Mouse (Mus musculus) hindbrain, embryonic 16.5 days (tissue): ENCODE data around the gene Rarres1. TPM values are rescaled to one million over a fixed set of nuclear protein-coding genes. Genes with fewer than 3 reads are reported as not detected.

Experiments used
- ATAC-seq: fragments of 200-750 bp; cut with Nextera tagmentation; 2 replicates; pipeline ENCODE4 v1.8.0; 2017; ENCODE audit warnings: moderate TSS enrichment, moderate library complexity
- H3K27ac ChIP-seq: fragments of 300-500 bp; sonication (generic); 2 replicates; pipeline ENCODE4 v1.5.1; 2014; ENCODE audit warnings: low read depth, mild to moderate bottlenecking, control low read depth, low read length, moderate library complexity
- H3K27me3 ChIP-seq: fragments of 300-500 bp; sonication (generic); replicated peaks from 2 replicates; pipeline ENCODE4 v1.6.1; 2014; ENCODE audit warnings: low read length; ENCODE audit not compliant: control insufficient read depth, insufficient read depth
- H3K36me3 ChIP-seq: fragments of 300-500 bp; sonication (generic); 2 replicates; pipeline ENCODE4 v1.6.1; 2014; ENCODE audit warnings: mild to moderate bottlenecking, low read length, moderate library complexity, mixed read lengths; ENCODE audit not compliant: control insufficient read depth, insufficient read depth
- H3K4me1 ChIP-seq: fragments of 300-500 bp; sonication (generic); 2 replicates; pipeline ENCODE4 v1.6.1; 2014; ENCODE audit warnings: low read depth, low read length; ENCODE audit not compliant: control insufficient read depth, insufficient read depth
- H3K4me2 ChIP-seq: fragments of 300-500 bp; sonication (generic); 2 replicates; pipeline ENCODE4 v1.6.1; 2014; ENCODE audit warnings: mild to moderate bottlenecking, low read length, control low read depth, moderate library complexity
- H3K4me3 ChIP-seq: fragments of 300-500 bp; sonication (generic); 2 replicates; pipeline ENCODE4 v1.5.1; 2014; ENCODE audit warnings: mild to moderate bottlenecking, low read length, control low read depth, moderate library complexity
- H3K9ac ChIP-seq: fragments of 300-500 bp; sonication (generic); 2 replicates; pipeline ENCODE4 v1.6.1; 2014; ENCODE audit warnings: low read depth, mild to moderate bottlenecking, control low read depth, low read length, moderate library complexity
- H3K9me3 ChIP-seq: fragments of 300-500 bp; sonication (generic); 2 replicates; pipeline ENCODE4 v1.6.1; 2014; ENCODE audit warnings: mild to moderate bottlenecking, low read length, moderate library complexity; ENCODE audit not compliant: control insufficient read depth
- WGBS: fragments of 180-500 bp; shearing (Covaris S2); extraction: QIAGEN DNeasy Blood & Tissue Kit; methylation state at CpG from one replicate; pipeline ENCODE4 v1.1.7; 2014; 5-methylcytosine and 5-hydroxymethylcytosine counted together
- polyA plus RNA-seq: library from polyadenylated mRNA; unstranded; fragments of >200 nt; fragmentation: Nextera tagmentation; extraction: Ambion mirVana; gene quantifications from 2 replicates; pipeline ENCODE4 v1.2.1, GENCODE M21; 2015

Gene Rarres1
- polyA plus RNA-seq, 1 experiment from 2014 or later, result 2.4 TPM

- no peaks in the 10 kb centered on the region for H3K4me1 ChIP-seq
- H3K9me3 ChIP-seq, result no peaks in the 10 kb centered on the region
- WGBS, result 81% methylated on average over 6 of the region's 6 CpGs
- H3K9ac ChIP-seq, result no peak overlapping the region
- no peaks in the 10 kb centered on the region for H3K36me3 ChIP-seq
- no peak overlapping the region for H3K27ac ChIP-seq
- no peaks in the 10 kb centered on the region for H3K27me3 ChIP-seq
- ATAC-seq, result no peak
- H3K4me2 ChIP-seq, result no peak overlapping the region
- H3K4me3 ChIP-seq, result no peak overlapping the region
These were observed 9.4 kb upstream of the Rarres1 start for GRCm38 (mm10) chr3:67524768-67525167.

- ATAC-seq, result no peak
- no peak overlapping the region for H3K4me3 ChIP-seq
- H3K27ac ChIP-seq, result no peak overlapping the region
- no peaks in the 10 kb centered on the region for H3K4me1 ChIP-seq
- H3K27me3 ChIP-seq, result no peaks in the 10 kb centered on the region
- H3K4me2 ChIP-seq, result no peak overlapping the region
- WGBS, result 85% methylated on average over 8 of the region's 8 CpGs
- no peak overlapping the region for H3K9ac ChIP-seq
- H3K9me3 ChIP-seq, result no peaks in the 10 kb centered on the region
- H3K36me3 ChIP-seq, result no peaks in the 10 kb centered on the region
These were observed 7.4 kb upstream of the Rarres1 start for GRCm38 (mm10) chr3:67522709-67523108.

- ATAC-seq, result no peak
- Histone ChIP-seq H3K9me3 (no peaks in the 10 kb centered on the region), H3K4me1 (no peaks in the 10 kb centered on the region; the same call in 1 of the 2 replicates), H3K27ac (no peak overlapping the region), H3K36me3 (no peaks in the 10 kb centered on the region), H3K9ac (no peak overlapping the region), H3K4me3 (no peak overlapping the region), H3K27me3 (peaks cover 8% of the 10 kb centered on the region), H3K4me2 (no peak overlapping the region)
- WGBS, result 87% methylated on average over 5 of the region's 5 CpGs
These were observed 5.3 kb upstream of the Rarres1 start for GRCm38 (mm10) chr3:67520568-67521143.

- no peaks in the 10 kb centered on the region for H3K36me3 ChIP-seq
- peak; percentile 68; the same call in 1 of the 2 replicates for ATAC-seq
- peaks cover 6% of the 10 kb centered on the region; the same call in 1 of the 2 replicates for H3K4me1 ChIP-seq
- H3K9me3 ChIP-seq, result no peaks in the 10 kb centered on the region
- H3K4me3 ChIP-seq, result peak overlapping the region; percentile 74
- WGBS, result 4% methylated on average over 40 of the region's 40 CpGs
- peak overlapping the region; percentile 70 for H3K9ac ChIP-seq
- no peak overlapping the region for H3K27ac ChIP-seq
- H3K27me3 ChIP-seq, result peaks cover 18% of the 10 kb centered on the region
- peak overlapping the region; percentile 100 for H3K4me2 ChIP-seq
These were observed 486 bp downstream of the Rarres1 start for GRCm38 (mm10) chr3:67514801-67515273.

- Histone ChIP-seq H3K27ac (no peak overlapping the region), H3K4me1 (peaks cover 6% of the 10 kb centered on the region; the same call in 1 of the 2 replicates), H3K27me3 (peaks cover 18% of the 10 kb centered on the region), H3K9ac (no peak overlapping the region), H3K36me3 (no peaks in the 10 kb centered on the region), H3K4me3 (no peak overlapping the region), H3K9me3 (no peaks in the 10 kb centered on the region), H3K4me2 (no peak overlapping the region)
- WGBS, result 4% methylated on average over 5 of the region's 5 CpGs
- ATAC-seq, result peak; percentile 85
These were observed 2.5 kb downstream of the Rarres1 start for GRCm38 (mm10) chr3:67512807-67513206.

- Histone ChIP-seq H3K9ac (no peak overlapping the region), H3K27me3 (no peaks in the 10 kb centered on the region), H3K4me3 (no peak overlapping the region), H3K36me3 (no peaks in the 10 kb centered on the region), H3K4me1 (no peaks in the 10 kb centered on the region), H3K27ac (no peak overlapping the region), H3K9me3 (no peaks in the 10 kb centered on the region), H3K4me2 (no peak overlapping the region)
- no peak for ATAC-seq
- 89% methylated on average over 10 of the region's 10 CpGs for WGBS
These were observed 7.0 kb downstream of the Rarres1 start for GRCm38 (mm10) chr3:67508216-67508892.

GRCm38 (mm10) chr3:67505286-67505685, 10.0 kb downstream of the Rarres1 start:
- Histone ChIP-seq H3K4me3 (no peak overlapping the region), H3K27me3 (no peaks in the 10 kb centered on the region), H3K4me1 (no peaks in the 10 kb centered on the region), H3K4me2 (no peak overlapping the region), H3K9me3 (no peaks in the 10 kb centered on the region), H3K36me3 (no peaks in the 10 kb centered on the region), H3K27ac (no peak overlapping the region), H3K9ac (no peak overlapping the region)
- ATAC-seq, result no peak
- 73% methylated on average over 2 of the region's 2 CpGs for WGBS

- 11% methylated on average over 3 of the region's 3 CpGs for WGBS
- no peak overlapping the region for H3K27ac ChIP-seq
- no peaks in the 10 kb centered on the region for H3K9me3 ChIP-seq
- no peaks in the 10 kb centered on the region for H3K4me1 ChIP-seq
- H3K9ac ChIP-seq, result no peak overlapping the region
- no peak for ATAC-seq
- no peaks in the 10 kb centered on the region for H3K36me3 ChIP-seq
- no peaks in the 10 kb centered on the region for H3K27me3 ChIP-seq
- H3K4me3 ChIP-seq, result no peak overlapping the region
- no peak overlapping the region for H3K4me2 ChIP-seq
These were observed 11.4 kb downstream of the Rarres1 start for GRCm38 (mm10) chr3:67503878-67504277.

- Histone ChIP-seq H3K36me3 (no peaks in the 10 kb centered on the region), H3K4me2 (no peak overlapping the region), H3K4me3 (no peak overlapping the region), H3K27ac (no peak overlapping the region), H3K4me1 (no peaks in the 10 kb centered on the region), H3K9ac (no peak overlapping the region), H3K9me3 (no peaks in the 10 kb centered on the region), H3K27me3 (no peaks in the 10 kb centered on the region)
- WGBS, result 97% methylated on average over 4 of the region's 4 CpGs
- no peak for ATAC-seq
These were observed 15.9 kb downstream of the Rarres1 start for GRCm38 (mm10) chr3:67499406-67499791.
